Mouse (Mus musculus): Measurements from ENCODE around the gene Il1rapl1.

GRCm38 (mm10) chrX:88093936-88094569 is 21.4 kb downstream of the Il1rapl1 start:
- TF ChIP-seq POLR2A (IDR thresholded peaks at IDR 0.05; ENCODE audit: low read depth, low read length) (no peak), CTCF (IDR thresholded peaks at IDR 0.05; ENCODE audit: extremely low read depth, insufficient read depth, insufficient read length, insufficient replicate concordance) (no peak)
